Mouse (Mus musculus): Measurements from ENCODE around the gene Magi3. TPM values are rescaled to one million over a fixed set of nuclear protein-coding genes. Genes with fewer than 3 reads are reported as not detected.

Magi3 gene
- total and polyA plus RNA-seq, 3 experiments, result 0.68 to 2.6 (median 1.8) TPM

DNA sequence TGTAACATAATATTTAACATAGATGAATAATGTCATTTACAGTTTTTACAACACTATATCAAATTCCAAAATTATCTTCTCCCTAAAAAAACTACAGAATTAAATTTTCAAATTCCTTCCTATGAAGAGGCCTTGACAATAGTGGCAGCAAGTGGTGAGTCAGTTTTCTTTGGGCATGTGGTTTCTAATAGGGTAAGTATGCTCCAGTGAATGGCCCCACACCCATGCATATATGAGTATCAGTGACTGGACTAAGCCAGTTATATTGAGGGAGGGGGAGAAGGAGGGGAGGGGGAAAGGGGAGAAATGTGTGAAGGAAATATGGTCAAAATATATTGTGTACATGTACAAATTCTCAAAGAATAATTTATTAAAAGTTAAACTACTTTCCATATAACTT lies 37.5 kb downstream of the Magi3 start:
- Histone ChIP-seq H3K4me3 (replicated peaks in 1 of 3; ENCODE audit: low read depth in 2 of 3, low read length in 2 of 3, poor library complexity in 1 of 3) (no peak overlapping the region), H3K27me3 (replicated peaks) (no peaks in the 10 kb centered on the region), H3K4me2 (ENCODE audit: insufficient read depth, low read depth, poor library complexity, severe bottlenecking) (no peak overlapping the region), H3K4me1 (ENCODE audit: control insufficient read depth in 1 of 2, insufficient read depth in 2 of 2) (peaks cover 0 to under 1% of the 10 kb centered on the region in 2 experiments; a peak in 1 of 4 replicates), H3K9me3 (replicated peaks; ENCODE audit: low read length) (no peaks in the 10 kb centered on the region), H3K9ac (ENCODE audit: insufficient read depth, low read depth) (no peak overlapping the region), H3K36me3 (replicated peaks in 1 of 2; ENCODE audit: control insufficient read depth in 1 of 2, insufficient read depth in 1 of 2, low read length in 1 of 2) (no peaks in the 10 kb centered on the region), H3K79me2 (replicated peaks; ENCODE audit: control insufficient read depth, extremely low read depth, insufficient read depth, poor library complexity, severe bottlenecking) (no peaks in the 10 kb centered on the region), H3K27ac (ENCODE audit: insufficient read depth, low read depth) (no peak overlapping the region)
- dilution Hi-C loops (cut with MboI; ENCODE audit: extremely low pct_ligation_motif_present, extremely low pct_unique_long_range_greater_than_20kb, low sequenced_read_pairs), result no loop called here
- TF ChIP-seq ETS1 (conservative IDR thresholded peaks at IDR 0.05; ENCODE audit: low read depth, low read length) (no peak), ZC3H11A (IDR thresholded peaks at IDR 0.05; ENCODE audit: low read depth, low read length) (no peak)
- in situ Hi-C loops (cut with MboI; ENCODE audit: low pct_ligation_motif_present, low pct_unique_long_range_greater_than_20kb, low sequenced_read_pairs), result no loop called here
- DNase-seq (ENCODE audit: extremely low read depth), result no peak

DNA sequence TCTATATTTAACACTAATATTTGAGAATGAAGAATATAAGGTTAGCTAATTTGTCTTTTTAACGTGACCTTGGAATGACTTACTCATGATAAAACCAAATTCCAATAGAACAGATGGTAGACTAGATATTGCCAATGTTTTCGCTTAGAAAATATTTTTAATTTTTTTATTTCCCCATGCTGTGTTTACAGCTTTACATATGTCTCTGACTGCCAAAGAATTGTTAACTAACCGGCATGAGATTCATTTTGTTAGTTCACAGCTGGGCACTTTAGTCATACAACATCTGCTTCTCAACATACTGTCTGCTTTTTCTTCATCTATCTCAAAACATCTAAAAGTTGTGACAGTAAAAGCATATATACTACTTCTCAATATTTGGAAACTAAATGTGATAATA lies 58.8 kb downstream of the Magi3 start:
- dilution Hi-C loops (cut with MboI; ENCODE audit: extremely low pct_ligation_motif_present, extremely low pct_unique_long_range_greater_than_20kb, low sequenced_read_pairs), result no loop called here
- Histone ChIP-seq H3K9me3 (replicated peaks; ENCODE audit: low read length) (no peaks in the 10 kb centered on the region), H3K9ac (ENCODE audit: insufficient read depth, low read depth) (no peak overlapping the region), H3K36me3 (replicated peaks in 1 of 2; ENCODE audit: control insufficient read depth in 1 of 2, insufficient read depth in 1 of 2, low read length in 1 of 2) (no peaks in the 10 kb centered on the region), H3K4me2 (ENCODE audit: insufficient read depth, low read depth, poor library complexity, severe bottlenecking) (no peak overlapping the region), H3K27me3 (replicated peaks) (no peaks in the 10 kb centered on the region), H3K4me3 (replicated peaks in 1 of 3; ENCODE audit: low read depth in 2 of 3, low read length in 2 of 3, poor library complexity in 1 of 3) (no peak overlapping the region), H3K27ac (ENCODE audit: insufficient read depth, low read depth) (no peak overlapping the region), H3K4me1 (ENCODE audit: control insufficient read depth in 1 of 2, insufficient read depth in 2 of 2) (peaks cover 0 to 11% of the 10 kb centered on the region in 2 experiments; a peak in 2 of 4 replicates), H3K79me2 (replicated peaks; ENCODE audit: control insufficient read depth, extremely low read depth, insufficient read depth, poor library complexity, severe bottlenecking) (no peaks in the 10 kb centered on the region)
- DNase-seq (ENCODE audit: extremely low read depth), result no peak
- in situ Hi-C loops (cut with MboI; ENCODE audit: low pct_ligation_motif_present, low pct_unique_long_range_greater_than_20kb, low sequenced_read_pairs), result no loop called here
- TF ChIP-seq RAD21 (IDR thresholded peaks at IDR 0.05; ENCODE audit: low read depth, low read length) (no peak), MYC (IDR thresholded peaks at IDR 0.05; ENCODE audit: low read depth, low read length) (no peak), IRF4 (IDR thresholded peaks at IDR 0.05; ENCODE audit: low read depth, low read length) (no peak), TCF12 (IDR thresholded peaks at IDR 0.05; ENCODE audit: low read depth, low read length) (no peak), UBTF (IDR thresholded peaks at IDR 0.05; ENCODE audit: low read depth, low read length) (no peak), MAX (IDR thresholded peaks at IDR 0.05; ENCODE audit: low read length) (no peak), NELFE (IDR thresholded peaks at IDR 0.05; ENCODE audit: low read depth, low read length) (no peak), ZMIZ1 (IDR thresholded peaks at IDR 0.05; ENCODE audit: low read depth, low read length) (no peak), CHD2 (IDR thresholded peaks at IDR 0.05; ENCODE audit: low read length) (no peak), ELF1 (IDR thresholded peaks at IDR 0.05; ENCODE audit: low read depth, low read length) (no peak)

DNA sequence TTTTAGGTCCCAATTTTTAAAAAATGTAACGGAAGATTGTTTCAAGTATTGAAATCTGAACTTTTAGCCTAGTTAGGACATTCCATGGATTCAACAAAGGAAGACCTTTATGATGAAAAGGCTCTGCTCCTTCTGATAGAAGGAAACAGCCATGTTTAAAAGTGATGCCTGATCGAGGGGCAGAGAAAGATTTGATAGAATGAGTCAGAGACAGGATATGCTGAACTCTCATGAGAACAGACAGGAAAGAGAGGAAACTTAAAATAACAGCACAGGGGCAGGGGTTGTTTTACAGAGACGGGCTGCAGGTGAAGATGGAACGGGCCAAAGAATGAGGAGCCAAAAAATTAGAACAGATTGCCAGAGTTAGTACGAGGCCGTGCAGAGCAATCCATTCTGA lies 59.6 kb downstream of the Magi3 start:
- in situ Hi-C loops (cut with MboI; ENCODE audit: low pct_ligation_motif_present, low pct_unique_long_range_greater_than_20kb, low sequenced_read_pairs), result no loop called here
- no peak overlapping the region for H3K4me3 ChIP-seq (replicated peaks in 1 of 3; ENCODE audit: low read depth in 2 of 3, low read length in 2 of 3, poor library complexity in 1 of 3)

More for the DNA sequence above, 59.6 kb downstream of the Magi3 start:
- Histone ChIP-seq H3K9ac (ENCODE audit: insufficient read depth, low read depth) (no peak overlapping the region), H3K4me2 (ENCODE audit: insufficient read depth, low read depth, poor library complexity, severe bottlenecking) (no peak overlapping the region), H3K9me3 (replicated peaks; ENCODE audit: low read length) (no peaks in the 10 kb centered on the region), H3K27me3 (replicated peaks) (no peaks in the 10 kb centered on the region), H3K36me3 (replicated peaks in 1 of 2; ENCODE audit: control insufficient read depth in 1 of 2, insufficient read depth in 1 of 2, low read length in 1 of 2) (no peaks in the 10 kb centered on the region), H3K79me2 (replicated peaks; ENCODE audit: control insufficient read depth, extremely low read depth, insufficient read depth, poor library complexity, severe bottlenecking) (no peaks in the 10 kb centered on the region), H3K27ac (ENCODE audit: insufficient read depth, low read depth) (no peak overlapping the region), H3K4me1 (ENCODE audit: control insufficient read depth in 1 of 2, insufficient read depth in 2 of 2) (peaks cover 0 to 11% of the 10 kb centered on the region in 2 experiments; a peak in 2 of 4 replicates)
- dilution Hi-C loops (cut with MboI; ENCODE audit: extremely low pct_ligation_motif_present, extremely low pct_unique_long_range_greater_than_20kb, low sequenced_read_pairs), result no loop called here
- no peak for TF ChIP-seq MEF2A (IDR thresholded peaks at IDR 0.05; ENCODE audit: borderline replicate concordance, low read depth, low read length)
- DNase-seq (ENCODE audit: extremely low read depth), result peak; percentile 16
